Mouse (Mus musculus) frontal cortex, postnatal 14 days (tissue): ENCODE results near the gene Adcy2.

ENCODE experiments used
- DNase-seq, 2 experiments: peaks; one replicate each; pipeline ENCODE4 v3.0.0; 2022; ENCODE audit warnings: low spot score in 2 of 2

The Adcy2 gene

DNA sequence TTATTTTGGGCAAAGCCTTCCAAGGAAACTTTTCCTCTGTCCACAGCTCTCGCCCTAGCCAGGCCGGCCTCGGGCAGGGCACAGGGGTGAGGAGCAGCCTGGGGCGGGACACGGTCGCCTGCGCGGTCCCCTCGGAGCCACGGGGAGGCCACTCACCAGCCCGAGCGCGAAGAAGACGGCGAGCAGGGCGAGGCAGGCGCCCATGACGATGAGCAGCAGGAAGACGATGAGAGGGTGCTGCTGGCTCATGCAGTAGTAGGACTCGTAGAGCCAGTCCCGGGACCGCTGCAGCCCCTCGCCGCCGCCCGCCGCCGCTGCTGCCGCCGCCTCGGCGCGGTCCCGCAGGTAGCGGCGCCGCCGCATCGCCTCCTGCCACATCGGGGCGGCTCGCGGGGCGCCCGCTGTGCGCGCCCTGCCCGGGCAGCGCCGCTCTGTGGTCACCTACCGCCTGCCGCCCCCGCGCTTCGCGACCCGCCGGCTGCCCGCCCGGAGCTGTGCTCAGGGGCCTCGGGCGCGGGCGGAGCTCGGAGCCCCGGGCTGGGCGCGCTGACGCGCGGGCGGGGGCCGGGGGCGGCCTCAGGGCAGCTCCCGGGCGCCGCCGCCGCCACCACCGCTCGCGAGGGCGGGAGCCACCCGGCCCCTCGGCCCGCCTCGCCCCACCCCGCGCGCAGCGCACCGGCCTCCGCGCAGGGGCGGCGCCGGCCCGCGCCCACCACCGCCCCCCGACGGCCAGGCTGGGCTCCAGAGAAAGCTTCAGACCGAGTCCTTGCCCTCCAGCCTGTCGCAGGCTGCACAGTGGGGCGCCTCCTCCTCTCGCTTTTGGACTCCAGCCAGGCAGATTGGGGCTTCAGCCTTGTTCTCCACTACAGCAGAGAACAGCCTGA is at the start of gene Adcy2:
TSS of gene Adcy2 (minus strand) at position 624 of the 884 bp plus-strand sequence.
- peak; percentile 56 to 61 for DNase-seq

DNA sequence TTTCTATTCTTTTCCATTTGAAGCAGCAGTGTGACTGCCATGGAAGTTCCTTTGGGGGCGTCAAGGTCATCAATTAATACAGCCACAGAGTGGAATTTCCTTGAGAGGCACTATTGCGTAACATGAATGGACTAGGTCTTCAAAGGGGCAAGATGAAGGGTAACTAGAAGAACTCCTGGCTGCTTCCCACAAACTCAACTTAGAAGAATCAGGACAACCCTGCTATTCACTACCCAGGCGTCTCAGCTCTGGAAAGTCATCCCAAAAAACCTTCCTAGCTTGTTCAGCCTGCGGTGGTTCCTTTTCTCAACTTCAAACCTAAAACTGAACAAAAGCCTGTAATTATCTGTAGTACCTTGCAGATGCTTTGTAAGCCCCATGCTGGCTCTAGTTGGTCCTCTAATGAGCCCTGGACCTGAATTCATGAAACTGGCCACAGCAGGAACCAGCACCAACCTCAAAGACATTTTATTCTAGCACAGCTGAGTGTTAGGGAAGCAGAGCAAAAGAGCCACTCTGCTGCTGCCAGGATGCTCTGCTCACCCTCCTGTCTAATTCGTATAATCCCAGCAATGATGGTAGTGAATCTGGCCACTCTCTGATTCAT is 37.8 kb upstream of the Adcy2 start:
- DNase-seq, result peak in 1 of 2 experiments; percentile 22

DNA sequence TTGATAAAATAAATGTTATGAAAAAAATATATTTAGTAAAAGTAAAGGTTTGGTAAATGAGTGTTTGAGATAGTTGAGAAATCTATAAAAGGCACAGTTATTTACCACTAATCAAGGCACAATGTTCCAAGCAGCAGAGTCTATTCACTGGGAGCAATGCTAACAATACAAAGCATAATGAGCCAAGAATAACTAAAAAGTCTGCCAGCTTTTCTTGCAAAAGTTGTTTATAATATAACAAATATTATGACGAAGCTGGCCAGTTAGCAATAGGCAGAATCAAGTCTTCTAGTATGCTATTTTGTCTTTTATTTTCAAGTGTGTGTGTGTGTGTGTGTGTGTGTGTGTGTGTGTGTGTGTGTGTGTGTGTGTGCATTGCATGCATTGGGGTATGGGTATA is 35.3 kb upstream of the Adcy2 start:
- no peak for DNase-seq

DNA sequence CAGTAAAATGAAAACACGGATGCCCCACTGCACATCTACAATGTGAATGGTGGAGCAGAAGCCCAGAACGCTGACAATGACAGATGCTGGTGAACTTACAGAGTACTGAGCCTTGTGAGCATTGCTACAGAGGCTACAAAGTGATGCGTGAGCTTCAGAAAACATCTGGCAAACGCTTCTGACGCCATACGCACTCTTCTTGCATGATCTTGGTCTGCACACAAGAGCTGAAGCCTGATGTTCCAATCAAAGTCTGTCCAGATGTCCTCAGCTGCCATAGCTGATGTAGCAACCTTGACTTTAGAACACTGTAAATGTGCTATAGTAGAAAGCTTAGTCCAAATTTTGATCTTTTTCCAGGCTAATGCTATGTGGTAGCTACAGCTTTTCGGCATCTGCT is 34.2 kb upstream of the Adcy2 start:
- DNase-seq, result no peak

DNA sequence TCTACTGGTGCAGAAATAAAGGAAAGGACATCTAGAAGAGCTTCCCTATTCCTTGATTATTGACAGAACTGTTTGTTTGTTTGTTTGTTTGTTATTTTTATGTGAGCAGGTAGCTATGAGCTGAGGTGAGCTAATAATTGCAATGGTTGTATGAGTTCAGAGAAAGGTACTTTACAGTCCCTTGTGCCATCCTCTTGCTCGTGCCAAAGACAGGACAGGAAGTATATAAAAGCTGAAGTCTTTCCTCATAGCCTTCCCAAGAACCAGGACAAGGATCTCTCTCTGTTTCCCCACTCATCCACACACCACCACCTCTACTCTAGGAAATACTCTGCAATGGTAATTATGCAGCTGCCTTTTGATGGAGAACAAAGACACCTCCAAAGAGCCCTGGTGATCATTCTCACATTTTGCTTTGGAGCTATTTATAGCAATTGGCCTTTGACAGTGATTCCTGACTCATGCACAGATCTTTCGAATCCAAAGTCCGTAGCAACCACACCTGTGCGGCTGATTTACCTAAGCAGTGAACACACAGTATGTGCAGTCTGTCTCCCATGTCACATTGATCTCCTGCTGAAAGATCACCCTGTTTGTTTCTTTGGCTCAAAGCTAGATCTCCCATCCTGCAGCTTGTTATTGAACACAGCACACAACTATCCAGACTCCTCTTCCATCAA is 29.9 kb upstream of the Adcy2 start:
- no peak for DNase-seq

DNA sequence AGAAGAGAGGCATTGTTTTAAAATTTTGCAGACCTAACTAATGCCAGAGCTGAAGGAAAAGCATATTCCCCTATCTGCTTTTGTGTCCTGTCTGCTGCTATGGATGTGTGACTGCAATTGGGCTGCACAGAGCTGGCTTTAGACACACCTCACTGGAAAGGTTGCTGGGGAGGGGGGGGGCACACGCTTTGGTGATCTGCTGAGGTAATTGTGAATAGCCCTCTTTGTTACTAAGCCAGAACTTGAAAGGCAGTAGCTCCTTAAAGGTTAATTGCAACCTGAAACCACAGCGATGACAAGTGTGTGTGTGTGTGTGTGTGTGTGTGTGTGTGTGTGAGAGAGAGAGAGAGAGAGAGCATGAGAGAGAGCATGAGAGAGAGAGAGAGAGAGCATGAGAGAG is 25.6 kb upstream of the Adcy2 start:
- DNase-seq, result no peak

DNA sequence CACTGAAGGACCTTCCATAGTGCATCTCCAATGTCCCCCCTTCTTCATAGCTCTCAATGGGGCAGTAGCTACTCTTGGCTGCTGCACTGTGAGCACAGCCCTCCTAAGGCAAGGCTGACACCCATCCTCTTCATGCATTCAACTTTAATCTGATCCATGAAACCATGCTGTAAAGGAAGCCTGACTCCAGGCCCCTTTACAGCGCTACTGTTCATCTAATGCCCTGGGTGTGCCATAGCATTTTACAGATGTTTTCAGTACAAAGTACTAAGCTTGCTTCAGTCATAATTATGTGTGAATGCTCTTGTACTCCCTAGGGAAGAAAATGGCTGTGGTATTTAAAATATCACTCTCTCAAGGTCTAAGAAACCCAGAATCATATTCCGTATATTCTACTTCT is 23.9 kb upstream of the Adcy2 start:
- DNase-seq, result no peak

DNA sequence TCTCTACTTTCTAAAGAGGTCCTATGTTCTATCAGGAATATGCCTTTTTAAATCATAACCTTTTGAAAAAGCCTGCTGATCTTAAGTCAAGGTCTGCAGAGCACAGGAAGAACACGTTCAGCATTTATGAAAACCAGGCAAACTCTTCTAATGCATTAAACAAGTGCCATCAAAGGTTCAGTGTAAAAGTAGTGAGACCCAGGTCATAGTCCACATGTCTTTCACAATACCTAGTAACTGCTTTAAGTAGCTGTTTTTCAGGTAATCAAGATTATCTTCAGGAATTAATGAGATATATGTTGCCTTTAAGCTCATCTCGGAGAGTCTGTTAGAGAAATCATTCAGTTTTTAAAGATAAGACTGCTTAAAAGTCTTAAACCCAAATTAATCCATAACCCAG is 21.2 kb upstream of the Adcy2 start:
- DNase-seq, result no peak

DNA sequence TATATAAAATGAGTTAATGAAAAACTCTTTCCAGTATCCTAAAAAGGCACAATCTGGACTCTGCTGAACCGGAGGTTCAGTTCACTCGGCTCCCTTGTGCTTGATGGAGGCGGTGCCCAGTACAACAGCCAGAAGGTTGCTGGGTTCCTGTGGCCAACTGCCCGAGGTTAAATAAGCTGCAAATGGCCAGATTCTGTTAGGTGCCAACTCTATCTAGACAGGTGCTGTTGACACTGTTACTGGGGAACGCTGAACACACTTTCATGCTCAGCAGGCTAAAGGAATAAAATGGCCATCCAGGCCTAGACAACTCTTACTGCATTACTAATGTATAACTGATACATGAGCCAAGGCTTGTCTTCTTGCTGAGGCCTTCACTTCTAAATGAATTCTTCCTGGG is 7.6 kb upstream of the Adcy2 start:
- DNase-seq, result no peak

DNA sequence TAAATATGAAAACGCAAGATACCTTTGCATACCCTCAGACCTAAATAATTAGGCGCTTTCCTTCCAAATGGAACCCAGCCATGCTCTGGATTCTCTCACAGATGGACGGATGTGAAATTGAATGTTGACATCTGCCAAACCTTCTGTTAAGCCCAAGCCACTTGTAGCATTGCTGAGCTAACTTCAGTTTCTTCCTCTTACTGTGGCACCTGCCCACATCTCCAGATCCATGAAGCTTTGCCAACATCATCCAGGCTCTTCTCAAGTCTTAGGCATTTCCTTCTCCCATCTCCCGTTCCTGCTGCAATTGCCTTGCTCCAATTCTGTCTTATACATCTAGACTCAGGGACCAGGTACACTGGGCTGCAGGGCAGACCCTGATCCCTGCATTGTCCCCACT is 6.8 kb upstream of the Adcy2 start:
- DNase-seq, result no peak

DNA sequence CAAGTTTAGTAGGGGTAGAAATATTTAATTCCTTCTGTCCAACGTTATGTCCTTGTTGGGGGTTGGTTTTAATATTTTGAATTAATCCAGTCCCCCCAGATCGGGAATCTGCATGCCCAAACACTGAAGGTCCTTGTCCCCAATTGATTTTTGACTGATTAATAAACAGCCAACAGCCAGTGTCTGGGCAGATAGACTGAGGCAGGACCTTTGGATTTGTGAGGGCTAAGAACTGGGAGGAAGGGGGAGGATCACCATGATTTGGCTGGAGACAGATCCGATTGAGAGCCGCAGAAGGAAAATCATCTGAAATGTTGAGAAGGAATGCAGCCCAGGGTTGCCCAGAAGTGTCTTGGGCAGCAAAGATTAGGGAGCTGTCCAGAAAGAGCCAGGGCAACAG is 5.1 kb upstream of the Adcy2 start:
- no peak for DNase-seq

DNA sequence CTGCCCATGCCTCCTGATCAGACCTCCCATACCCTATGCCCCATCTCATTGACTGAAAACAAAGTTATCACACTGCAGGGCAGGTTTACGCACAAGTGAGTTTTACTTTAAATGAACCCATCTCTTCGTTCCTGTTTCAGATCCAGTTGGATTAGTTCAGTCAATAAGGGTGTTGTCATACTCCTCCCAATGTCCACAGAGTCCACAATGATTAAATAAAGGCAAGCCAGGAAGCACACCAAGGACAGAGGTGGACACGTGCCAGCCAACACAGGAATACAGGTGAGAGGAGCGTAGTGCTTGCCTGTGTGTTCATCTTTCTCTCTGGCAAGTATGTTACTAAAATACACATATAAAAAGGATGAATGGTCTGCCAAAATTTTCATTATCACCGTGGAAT is 3.3 kb upstream of the Adcy2 start:
- DNase-seq, result no peak

DNA sequence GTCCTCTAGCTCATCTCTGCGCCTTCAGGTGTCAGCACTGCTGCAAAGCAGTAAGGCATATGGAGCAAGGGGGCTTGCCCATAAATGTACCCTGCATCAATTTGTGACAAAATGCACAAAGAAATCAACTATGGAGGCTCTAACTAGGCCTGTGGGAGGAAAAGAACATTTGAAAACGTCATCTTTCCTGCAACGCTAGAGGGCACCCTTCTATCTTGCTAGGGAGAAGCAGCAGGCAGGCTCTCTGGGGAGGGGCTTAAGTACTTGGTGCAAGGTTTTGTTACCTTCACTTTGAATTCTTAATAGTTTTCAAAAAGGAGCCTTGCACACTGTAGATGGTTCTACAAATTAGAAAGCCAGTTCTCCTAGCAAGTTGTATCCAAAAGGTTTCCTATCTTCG is 2.8 kb upstream of the Adcy2 start:
- DNase-seq, result peak in 1 of 2 experiments; percentile 66

DNA sequence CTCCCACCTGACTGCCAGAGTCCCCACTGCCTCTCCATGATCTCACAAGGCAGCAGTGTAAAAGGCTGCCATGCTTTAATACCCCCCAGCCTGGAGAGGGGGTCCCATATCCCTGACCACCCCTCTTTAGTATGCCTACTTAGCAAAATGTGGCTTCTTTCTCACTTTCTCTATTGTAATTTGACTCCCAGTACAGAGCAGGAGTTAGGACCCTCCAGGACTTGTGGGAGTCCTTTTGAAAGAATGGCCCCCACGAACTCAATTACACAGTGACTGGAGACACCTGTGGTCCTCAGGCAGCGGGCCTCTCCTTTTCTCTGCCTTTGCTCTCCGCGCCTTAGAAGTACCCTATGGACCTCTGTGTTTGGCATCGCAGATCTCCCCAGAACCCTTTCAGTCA is 485 bp upstream of the Adcy2 start:
- DNase-seq, result no peak

DNA sequence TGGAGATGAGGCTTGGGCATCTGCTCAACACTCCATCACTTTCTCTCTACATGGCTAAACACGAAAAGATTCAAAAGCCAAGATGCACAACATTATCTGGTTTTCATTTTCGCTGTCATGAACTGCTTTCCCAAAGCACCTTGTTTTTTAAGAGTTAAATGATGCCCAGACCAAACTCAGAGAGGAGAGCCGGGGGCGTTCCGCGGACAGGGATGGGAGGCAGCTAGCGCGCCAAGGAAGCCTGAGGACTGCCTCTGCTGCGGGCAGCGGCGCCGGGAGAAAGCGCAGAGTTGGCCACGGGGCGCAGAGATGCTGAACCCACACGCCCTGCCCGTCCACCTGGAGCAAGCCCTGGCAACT is 803 bp downstream of the Adcy2 start:
- DNase-seq, result no peak

DNA sequence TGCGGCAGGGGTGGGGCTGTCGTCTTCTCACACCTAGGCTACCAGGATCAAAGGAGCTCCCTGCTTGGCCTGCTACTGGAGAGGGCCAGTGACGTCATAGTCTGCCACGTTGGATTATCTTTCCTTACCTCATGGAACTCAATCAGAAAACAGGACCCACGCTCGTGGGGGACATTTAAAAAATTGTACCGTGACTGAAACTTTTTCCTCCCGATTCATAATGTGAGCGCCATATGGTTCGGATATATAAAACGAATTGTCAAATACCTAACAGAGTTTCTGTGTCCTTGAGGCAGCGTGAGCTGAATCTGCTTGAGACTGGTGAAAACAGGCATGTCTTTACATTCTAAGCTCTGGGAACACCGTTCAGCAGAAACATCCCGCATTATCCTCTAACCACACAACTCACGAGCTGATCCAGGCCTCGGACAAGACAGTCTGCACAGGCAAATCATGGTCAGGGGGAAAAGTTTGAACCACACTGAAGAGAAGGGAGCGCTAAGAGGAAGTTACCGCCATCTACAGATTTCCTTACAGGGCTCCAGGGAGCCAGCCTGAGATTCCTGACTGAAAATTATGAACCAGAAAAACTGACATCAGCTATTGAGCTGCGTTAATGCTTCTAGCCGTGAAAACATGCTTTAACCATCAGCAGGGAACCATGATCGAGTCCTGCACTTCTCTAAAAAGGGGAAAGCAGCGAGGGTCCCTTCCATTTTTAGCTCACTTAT is 1.4 kb downstream of the Adcy2 start:
- DNase-seq, result no peak

DNA sequence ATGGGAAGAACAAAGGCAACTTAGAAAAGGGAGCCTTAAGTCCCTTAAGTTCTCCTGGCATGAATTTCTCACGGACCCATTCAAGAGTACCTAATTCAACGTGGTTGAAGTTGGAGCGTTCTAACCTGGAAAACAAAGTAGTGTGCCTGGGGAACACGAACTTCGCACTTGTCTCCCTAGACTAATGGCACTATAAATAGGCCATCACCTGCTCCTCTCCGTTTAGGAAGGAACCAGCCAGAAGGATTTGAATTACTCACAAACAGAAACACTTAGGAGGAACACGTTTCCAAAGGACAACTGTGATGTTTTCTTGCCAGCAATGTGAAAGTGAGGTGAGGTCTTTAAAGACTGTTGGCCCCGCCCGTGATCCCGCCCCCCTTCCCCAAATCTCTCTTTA is 2.0 kb downstream of the Adcy2 start:
- DNase-seq, result no peak

DNA sequence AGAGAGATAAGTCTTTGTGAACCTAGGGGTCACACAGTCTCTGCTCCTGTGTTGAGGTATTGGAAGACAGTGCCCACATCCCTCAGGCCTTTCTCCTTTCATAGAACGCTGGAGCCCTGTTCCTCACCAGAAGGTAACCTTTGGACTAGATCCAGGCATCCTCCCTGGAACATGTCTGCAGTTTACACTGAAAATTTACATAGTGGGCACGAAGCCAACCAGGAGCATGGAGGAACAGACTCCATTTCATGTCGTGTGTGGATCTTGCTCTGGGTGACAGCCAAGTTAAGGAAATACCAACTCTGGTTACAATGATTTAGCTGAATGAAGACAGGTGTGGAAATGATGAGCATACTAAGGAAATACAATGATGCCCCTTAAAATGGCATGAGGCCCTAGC is 2.7 kb downstream of the Adcy2 start:
- no peak for DNase-seq

DNA sequence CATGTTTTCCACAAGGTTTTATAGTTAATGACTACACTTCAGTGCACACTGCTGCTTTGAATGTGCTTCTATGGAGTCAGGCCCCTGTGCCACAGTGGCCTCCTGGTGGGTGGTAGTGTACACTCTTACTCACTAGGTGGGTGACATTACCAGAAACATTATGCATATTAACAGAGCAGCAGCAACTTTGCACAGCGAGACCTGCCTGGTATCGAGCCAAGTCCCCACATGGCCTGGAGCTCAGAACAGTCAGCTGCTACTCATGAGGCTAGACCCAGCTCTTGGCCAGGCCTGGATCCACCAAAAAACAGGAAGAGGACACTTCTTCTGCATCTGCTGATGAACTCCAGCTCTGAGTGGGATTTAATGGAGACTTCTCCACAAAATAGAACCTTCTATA is 13.6 kb downstream of the Adcy2 start:
- no peak for DNase-seq

DNA sequence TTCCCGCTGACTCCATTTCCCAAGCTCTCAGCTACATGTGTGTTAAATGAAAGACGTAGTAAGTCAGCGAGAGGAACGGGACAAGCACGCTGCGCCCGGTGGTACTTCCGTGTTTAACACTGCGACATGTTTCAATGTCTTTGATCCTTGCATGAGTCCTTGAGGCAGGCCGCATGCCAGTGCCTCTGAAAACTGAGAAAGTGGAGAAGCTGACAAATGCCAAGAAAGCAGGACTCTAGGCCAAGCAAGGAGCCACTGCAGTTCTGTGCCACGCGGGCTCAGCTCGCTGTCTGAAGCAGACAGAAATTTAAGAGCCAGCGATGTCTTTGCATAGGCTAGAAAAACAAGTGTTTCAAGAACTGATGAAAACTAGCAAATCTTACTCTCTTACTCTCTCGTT is 15.3 kb downstream of the Adcy2 start:
- no peak for DNase-seq

DNA sequence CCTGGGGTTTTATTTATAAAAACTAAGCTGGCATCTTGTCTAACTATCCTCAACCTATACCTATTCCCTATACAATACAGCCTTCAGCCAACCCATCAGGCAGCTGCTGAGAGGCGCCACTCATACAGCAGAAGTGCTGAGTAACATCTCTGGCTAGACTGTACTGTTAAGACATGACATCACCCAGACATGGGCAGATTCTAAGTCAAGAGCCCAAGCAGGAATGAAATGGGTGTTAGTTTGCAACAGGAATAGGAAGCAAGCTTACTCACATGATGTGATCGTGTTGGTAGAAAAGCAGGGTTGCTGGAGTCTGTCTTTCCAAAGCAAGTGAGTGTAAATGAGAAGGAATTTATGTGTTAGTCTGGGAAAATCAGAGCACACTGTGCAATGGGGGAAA is 18.3 kb downstream of the Adcy2 start:
- no peak for DNase-seq

DNA sequence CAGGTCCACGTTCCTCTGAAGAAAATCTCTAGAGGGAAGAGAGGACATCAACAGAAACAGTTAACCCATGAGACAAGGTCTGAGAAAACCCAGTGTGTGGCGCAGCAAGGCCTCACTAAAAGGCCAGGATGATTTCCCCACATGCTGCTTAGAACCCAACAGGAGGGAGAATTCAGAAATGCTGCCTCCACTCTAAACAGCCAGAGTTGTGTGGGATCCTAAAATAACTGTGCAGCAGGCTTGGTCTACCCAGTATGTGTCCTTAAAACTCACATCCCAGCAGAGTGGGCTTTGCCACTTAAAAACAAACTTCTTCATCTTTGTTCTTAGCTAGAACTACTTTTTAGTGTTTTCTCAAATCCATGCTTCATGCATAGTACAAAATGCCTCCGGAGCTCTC is 26.2 kb downstream of the Adcy2 start:
- DNase-seq, result no peak
